Mouse (Mus musculus): ENCODE data around the gene H2al2a. TPM values are rescaled to one million over a fixed set of nuclear protein-coding genes. Genes with fewer than 3 reads are reported as not detected.
"Not testable (repeated sequence)": the region's sequence is repeated elsewhere in the genome, so short reads cannot be mapped to it uniquely, and the experiment has no call there.

H2al2a gene
- total RNA-seq, 2 experiments from 2014 or later = not detected

GRCm38 (mm10) chr2:18028140-18029021 is 31.6 kb upstream of the H2al2a start:
- DNase-seq (ENCODE audit: low spot score in 2 of 2) = peak; percentile 87 to 90

GRCm38 (mm10) chr2:18027448-18028139 is 30.8 kb upstream of the H2al2a start:
- DNase-seq (ENCODE audit: low spot score in 2 of 2) = peak; percentile 98

GRCm38 (mm10) chr2:18026116-18026947 is 29.6 kb upstream of the H2al2a start:
- peak; percentile 52 to 68 for DNase-seq (ENCODE audit: low spot score in 2 of 2)

GRCm38 (mm10) chr2:18025781-18026115 is 29.0 kb upstream of the H2al2a start:
- no peak for DNase-seq (ENCODE audit: low spot score in 2 of 2)

GRCm38 (mm10) chr2:18025116-18025515 is 28.4 kb upstream of the H2al2a start:
- DNase-seq (ENCODE audit: low spot score in 2 of 2) = no peak

- DNase-seq (ENCODE audit: low spot score in 2 of 2) = no peak
These were observed 26.1 kb upstream of the H2al2a start for GRCm38 (mm10) chr2:18022886-18023285.

- DNase-seq (ENCODE audit: low spot score in 2 of 2) = no peak
These were observed 22.4 kb upstream of the H2al2a start for GRCm38 (mm10) chr2:18019122-18019521.

GRCm38 (mm10) chr2:18017321-18017720 is 20.6 kb upstream of the H2al2a start:
- DNase-seq (ENCODE audit: low spot score in 2 of 2) = no peak

GRCm38 (mm10) chr2:18016639-18017038 is 19.9 kb upstream of the H2al2a start:
- DNase-seq (ENCODE audit: low spot score in 2 of 2) = no peak

- DNase-seq (ENCODE audit: low spot score in 2 of 2) = no peak
These were observed 18.8 kb upstream of the H2al2a start for GRCm38 (mm10) chr2:18015581-18015980.

GRCm38 (mm10) chr2:18012866-18013265 is 16.1 kb upstream of the H2al2a start:
- no peak for DNase-seq (ENCODE audit: low spot score in 2 of 2)

GRCm38 (mm10) chr2:18011226-18011625 is 14.5 kb upstream of the H2al2a start:
- DNase-seq (ENCODE audit: low spot score in 2 of 2) = no peak

- DNase-seq (ENCODE audit: low spot score in 2 of 2) = no peak
These were observed 8.4 kb upstream of the H2al2a start for GRCm38 (mm10) chr2:18005137-18005536.

- no peak for DNase-seq (ENCODE audit: low spot score in 2 of 2)
These were observed 7.5 kb upstream of the H2al2a start for GRCm38 (mm10) chr2:18004286-18004685.

GRCm38 (mm10) chr2:18002306-18002705 is 5.5 kb upstream of the H2al2a start:
- no peak for DNase-seq (ENCODE audit: low spot score in 2 of 2)

GRCm38 (mm10) chr2:17989562-17989961 is 7.2 kb downstream of the H2al2a start:
- no peak for DNase-seq (ENCODE audit: low spot score in 2 of 2)

- no peak for DNase-seq (ENCODE audit: low spot score in 2 of 2)
These were observed 7.6 kb downstream of the H2al2a start for GRCm38 (mm10) chr2:17989115-17989514.

GRCm38 (mm10) chr2:17986694-17987093 is 10.1 kb downstream of the H2al2a start:
- no peak for DNase-seq (ENCODE audit: low spot score in 2 of 2)

- DNase-seq (ENCODE audit: low spot score in 2 of 2) = no peak
These were observed 12.0 kb downstream of the H2al2a start for GRCm38 (mm10) chr2:17984774-17985173.

- DNase-seq (ENCODE audit: low spot score in 2 of 2) = no peak
These were observed 14.0 kb downstream of the H2al2a start for GRCm38 (mm10) chr2:17982747-17983146.

GRCm38 (mm10) chr2:17978706-17979105 is 18.1 kb downstream of the H2al2a start:
- no peak for DNase-seq (ENCODE audit: low spot score in 2 of 2)

- not testable (repeated sequence) for DNase-seq (ENCODE audit: low spot score in 2 of 2)
These were observed 18.5 kb downstream of the H2al2a start for GRCm38 (mm10) chr2:17978251-17978650.
